Mouse (Mus musculus): ENCODE data around the gene Pgd. TPM values are rescaled to one million over a fixed set of nuclear protein-coding genes. Genes with fewer than 3 reads are reported as not detected.
A peak's percentile ranks its signal among the peaks of the same experiment; 100 is the strongest.
"Not testable (repeated sequence)": the region's sequence is repeated elsewhere in the genome, so short reads cannot be mapped to it uniquely, and the experiment has no call there.

Pgd gene
- polyA plus RNA-seq, 1 experiment from 2014 or later = 73.5 TPM

DNA sequence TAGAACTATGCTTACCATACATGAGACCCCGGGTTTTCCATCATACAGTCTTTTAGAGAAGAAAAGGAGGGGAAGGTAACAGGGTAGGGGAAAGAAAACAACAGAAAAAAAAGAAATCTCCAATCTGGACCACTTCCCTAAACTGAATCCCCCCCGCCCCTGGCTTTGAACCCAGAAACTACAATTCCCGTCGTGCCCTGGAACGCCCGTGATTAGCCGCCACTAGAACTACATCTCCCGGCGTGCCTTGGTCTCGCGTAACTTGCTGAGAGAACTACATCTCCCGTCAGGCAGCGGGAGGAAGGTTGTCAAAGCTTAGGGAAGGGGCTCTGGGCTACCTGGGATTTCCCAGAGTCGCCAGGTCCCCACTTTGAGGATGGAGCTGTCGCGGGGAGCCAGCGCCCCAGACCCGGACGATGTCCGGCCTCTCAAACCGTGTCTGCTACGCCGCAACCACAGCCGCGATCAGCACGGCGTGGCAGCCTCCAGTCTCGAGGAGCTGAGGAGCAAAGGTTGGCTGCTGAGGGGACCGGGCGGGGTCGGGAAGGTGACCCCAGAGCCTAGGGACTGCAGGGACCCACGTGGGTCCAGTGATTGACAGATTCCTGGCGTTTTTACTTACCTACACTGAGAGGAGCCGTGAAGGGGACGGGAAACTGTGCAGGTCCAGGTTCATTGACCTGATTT, 62.6 kb downstream of the Pgd start, which contains the start of gene Dffa:
Dffa (plus strand) TSS at position 272 of the 687 bp plus-strand sequence.
- H3K4me3 ChIP-seq (replicated peaks) = peak within 1 kb of the TSS; percentile 82
- under 1% methylated on average over 35 of the region's 35 CpGs for WGBS (ENCODE audit: insufficient replicate concordance)
- peak; percentile 79 for ATAC-seq (ENCODE audit: insufficient read depth)
- peaks cover 17% of the 10 kb centered on the region; the same call in 1 of the 2 replicates for H3K36me3 ChIP-seq (replicated peaks)
- H3K9me3 ChIP-seq (replicated peaks) = no peaks in the 10 kb centered on the region
- peak within 1 kb of the TSS; percentile 85 for H3K4me2 ChIP-seq
- H3K4me1 ChIP-seq (replicated peaks) = peaks cover 24% of the 10 kb centered on the region
- no peaks in the 10 kb centered on the region for H3K27me3 ChIP-seq
- peak within 1 kb of the TSS; percentile 31; the same call in 1 of the 2 replicates for H3K27ac ChIP-seq (replicated peaks)
- peak within 1 kb of the TSS; percentile 69 for H3K9ac ChIP-seq

DNA sequence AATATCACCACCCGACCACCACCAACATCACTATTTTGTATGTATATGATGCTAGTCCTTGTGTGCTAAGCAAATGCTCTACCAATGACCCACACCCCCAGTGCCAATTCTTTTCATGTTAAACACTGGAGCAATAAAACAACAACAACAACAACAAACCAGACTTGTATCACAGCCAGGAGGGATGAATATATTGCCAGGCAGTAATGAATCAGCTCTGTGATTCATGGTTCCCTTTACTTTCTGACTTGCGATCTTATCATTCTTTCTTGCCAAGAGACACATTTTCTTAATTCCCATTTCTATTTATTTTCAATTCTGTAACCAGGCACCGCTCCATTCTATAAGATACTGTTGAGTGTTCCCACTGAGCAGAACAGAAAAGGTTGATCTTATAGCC, 65.1 kb downstream of the Pgd start:
- H3K36me3 ChIP-seq (replicated peaks) = peaks cover 5% of the 10 kb centered on the region; the same call in 1 of the 2 replicates
- no peak overlapping the region for H3K9ac ChIP-seq
- 69% methylated on average over 3 of the region's 3 CpGs for WGBS (ENCODE audit: insufficient replicate concordance)
- no peak overlapping the region for H3K27ac ChIP-seq (replicated peaks)
- no peak for ATAC-seq (ENCODE audit: insufficient read depth)
- H3K4me2 ChIP-seq = no peak overlapping the region
- no peaks in the 10 kb centered on the region for H3K9me3 ChIP-seq (replicated peaks)
- H3K4me3 ChIP-seq (replicated peaks) = no peak overlapping the region
- H3K4me1 ChIP-seq (replicated peaks) = peaks cover 44% of the 10 kb centered on the region
- H3K27me3 ChIP-seq = no peaks in the 10 kb centered on the region

DNA sequence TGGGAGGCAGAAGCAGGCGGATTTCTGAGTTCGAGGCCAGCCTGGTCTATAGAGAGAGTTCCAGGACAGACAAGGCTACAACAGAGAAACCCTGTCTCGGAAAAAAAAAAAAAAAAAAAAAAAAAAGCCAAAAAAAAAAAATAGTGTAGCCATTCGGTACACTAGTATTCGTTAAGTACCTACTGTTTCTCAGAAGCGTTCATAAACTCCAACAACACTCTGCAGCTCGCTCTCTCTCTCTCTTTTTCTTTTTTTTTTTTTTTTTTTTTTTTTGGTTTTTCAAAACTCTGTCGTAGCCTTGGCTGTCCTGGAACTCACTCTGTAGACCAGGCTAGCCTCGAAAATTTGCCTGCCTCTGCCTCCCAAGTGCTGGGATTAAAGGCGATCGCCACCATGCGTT, 66.1 kb downstream of the Pgd start:
- not testable (repeated sequence) for H3K27me3 ChIP-seq

More for the DNA sequence above, 66.1 kb downstream of the Pgd start:
- not testable (repeated sequence) for H3K9ac ChIP-seq; H3K9me3 ChIP-seq (replicated peaks); H3K27ac ChIP-seq (replicated peaks); H3K36me3 ChIP-seq (replicated peaks); ATAC-seq (ENCODE audit: insufficient read depth); H3K4me3 ChIP-seq (replicated peaks)
- WGBS (ENCODE audit: insufficient replicate concordance) = 75% methylated on average over 12 of the region's 12 CpGs
- H3K4me2 ChIP-seq = peak overlapping the region; percentile 89; the same call in 1 of the 2 replicates
- H3K4me1 ChIP-seq (replicated peaks) = peaks cover 43% of the 10 kb centered on the region

Other genes starting within 250 kb of the Pgd start
- 27.2 and 29.6 TPM in 2 replicates for gene Pex14, start 66.9 kb downstream of the Pgd start, polyA plus RNA-seq (2015; fragmentation: Nextera tagmentation; extraction: Ambion mirVana)
- gene Dffa, start 62.6 kb downstream of the Pgd start, polyA plus RNA-seq (2015; fragmentation: Nextera tagmentation; extraction: Ambion mirVana) = 14.4 and 17.7 TPM in 2 replicates
- gene Cort, start 40.0 kb downstream of the Pgd start, polyA plus RNA-seq (2015; fragmentation: Nextera tagmentation; extraction: Ambion mirVana) = 0.14 TPM in 1 of 2 replicates, not detected in the other
- 9.8 and 12.4 TPM in 2 replicates for gene Cenps, start 29.1 kb downstream of the Pgd start, polyA plus RNA-seq (2015; fragmentation: Nextera tagmentation; extraction: Ambion mirVana)
- gene Kif1b, start 140.9 kb upstream of the Pgd start, polyA plus RNA-seq (2015; fragmentation: Nextera tagmentation; extraction: Ambion mirVana) = 5.6 and 6.0 TPM in 2 replicates

All from liver, embryonic 15.5 days (tissue).